Mouse (Mus musculus) urinary bladder, adult 18-20 months (tissue): ENCODE results near the gene Sct.
A peak's percentile ranks its signal among the peaks of the same experiment; 100 is the strongest.

Experiments used
- DNase-seq, 2 experiments: peaks; one replicate each; pipeline ENCODE4 v3.0.0; 2022; ENCODE audit warnings: low spot score in 2 of 2, mixed read lengths in 2 of 2

Sct gene

DNA sequence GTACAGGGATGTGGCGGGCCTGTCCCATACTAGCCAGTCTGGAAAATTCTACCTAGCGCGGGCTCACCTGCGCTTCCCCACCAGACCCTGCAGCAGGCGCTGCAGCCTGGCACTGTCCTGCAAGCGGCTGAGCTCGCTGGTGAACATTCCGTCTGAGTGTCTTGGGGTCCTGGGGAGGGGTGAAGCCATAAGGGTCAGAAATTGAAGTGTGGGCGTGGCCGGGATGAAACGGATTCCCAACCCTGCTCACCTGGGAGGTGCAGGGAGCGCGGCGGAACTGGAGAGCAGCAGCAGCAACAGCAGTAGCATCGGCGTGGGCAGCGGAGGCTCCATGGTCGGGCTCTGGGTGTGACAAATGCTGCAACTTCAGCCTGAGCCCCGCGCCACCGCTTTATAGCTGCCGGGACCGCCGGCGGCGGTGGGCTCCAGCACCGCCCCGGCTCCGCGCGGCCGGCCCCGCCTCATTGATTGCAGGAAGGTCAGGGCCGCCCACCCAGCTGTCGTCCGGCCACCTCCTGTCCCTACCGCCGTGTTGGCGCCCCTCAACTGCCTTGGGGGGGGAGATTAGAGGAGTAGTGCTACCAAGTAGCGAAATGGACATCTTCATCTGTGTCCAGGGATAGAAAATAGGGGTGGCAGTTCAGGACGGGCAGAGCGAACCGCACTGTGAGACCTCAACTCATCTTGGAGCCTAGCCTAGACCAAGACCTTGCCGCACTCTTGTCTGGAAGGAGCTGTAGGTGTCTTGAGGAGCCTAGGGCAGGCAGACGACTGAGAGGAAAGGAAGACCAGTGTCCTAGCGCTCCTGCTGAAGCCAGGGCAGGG lies at the start of gene Sct:
Gene Sct (minus strand): TSS at position 368 of the 825 bp plus-strand sequence.
- no peak for DNase-seq

DNA sequence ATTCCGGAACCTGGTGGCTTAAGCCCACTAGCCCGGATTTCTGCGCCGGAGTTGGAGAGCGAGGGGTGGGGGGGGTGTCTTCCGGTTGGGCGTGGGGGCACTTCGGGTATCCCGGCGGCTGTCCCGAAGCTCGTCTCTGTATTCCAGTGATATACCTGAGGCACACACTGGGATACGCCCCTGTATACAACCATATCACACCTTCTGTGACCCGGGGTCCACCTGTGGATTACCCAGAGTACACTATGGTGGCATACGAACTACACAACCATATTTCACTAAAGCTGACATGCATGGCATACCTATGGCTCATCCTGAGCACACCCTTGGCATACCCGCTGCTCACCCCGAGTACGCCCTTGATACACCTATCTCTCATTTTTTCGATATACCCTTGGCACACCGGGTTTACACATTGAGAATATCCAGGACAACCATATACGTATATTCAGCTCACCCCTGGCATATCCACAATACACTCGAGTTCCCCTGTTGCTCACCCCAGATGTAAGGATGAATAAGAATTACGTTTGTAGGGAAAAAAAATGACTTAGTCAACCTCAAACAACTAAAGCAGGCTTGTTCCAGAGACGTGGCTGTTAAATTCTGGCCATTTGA lies 49.5 kb upstream of the Sct start:
- DNase-seq, result no peak

DNA sequence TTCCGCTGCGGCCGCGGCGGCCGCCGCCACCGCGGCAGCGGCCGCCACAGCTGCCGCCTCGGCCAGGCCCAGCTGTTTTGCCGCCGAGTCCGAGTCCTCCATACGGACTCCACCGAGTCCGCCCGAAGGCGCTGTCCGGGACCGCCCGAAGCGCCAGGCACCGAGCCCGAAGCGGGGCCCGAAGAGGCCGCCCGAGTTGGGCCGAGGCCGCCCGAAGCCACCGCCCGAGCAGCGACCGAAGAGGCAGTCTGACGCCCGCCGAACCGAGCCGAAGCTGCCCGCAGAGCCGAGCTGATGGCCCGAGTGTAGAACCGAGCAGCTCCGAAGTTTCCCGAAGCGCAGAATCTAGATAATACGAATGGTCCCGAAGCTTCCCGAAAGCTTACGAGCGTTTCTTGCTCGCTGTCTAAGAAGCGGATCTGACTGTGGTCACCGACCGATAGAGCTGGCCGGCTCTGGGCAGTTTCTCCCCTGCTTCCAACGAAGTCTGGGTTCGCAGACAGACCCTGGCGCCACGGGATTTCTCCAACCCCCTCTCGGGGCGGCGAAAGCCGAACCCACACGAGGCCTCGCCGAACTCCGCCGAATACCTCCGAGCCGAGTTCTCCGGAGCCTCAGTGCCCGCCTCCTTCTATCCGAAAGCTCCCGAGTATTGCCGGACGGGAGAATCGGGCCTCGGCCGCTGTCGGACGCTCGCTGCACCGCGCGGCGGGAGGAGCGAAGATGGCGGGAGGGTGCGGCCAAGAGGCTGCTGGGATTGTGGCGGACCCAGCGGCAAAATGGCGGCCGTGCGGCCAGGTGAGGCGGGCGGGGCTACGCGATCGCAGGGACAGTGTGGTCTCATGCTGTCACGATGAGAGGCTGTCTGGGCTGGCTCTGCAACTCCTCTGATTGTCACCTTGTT lies 48.8 kb upstream of the Sct start, which contains the start of the genes Deaf1 and Tmem80:
Gene Deaf1 (minus strand): TSS at position 222 of the 904 bp plus-strand sequence.
Gene Tmem80 (plus strand): TSS at position 271 of the 904 bp plus-strand sequence.
- DNase-seq, result peak; percentile 98 to 99

DNA sequence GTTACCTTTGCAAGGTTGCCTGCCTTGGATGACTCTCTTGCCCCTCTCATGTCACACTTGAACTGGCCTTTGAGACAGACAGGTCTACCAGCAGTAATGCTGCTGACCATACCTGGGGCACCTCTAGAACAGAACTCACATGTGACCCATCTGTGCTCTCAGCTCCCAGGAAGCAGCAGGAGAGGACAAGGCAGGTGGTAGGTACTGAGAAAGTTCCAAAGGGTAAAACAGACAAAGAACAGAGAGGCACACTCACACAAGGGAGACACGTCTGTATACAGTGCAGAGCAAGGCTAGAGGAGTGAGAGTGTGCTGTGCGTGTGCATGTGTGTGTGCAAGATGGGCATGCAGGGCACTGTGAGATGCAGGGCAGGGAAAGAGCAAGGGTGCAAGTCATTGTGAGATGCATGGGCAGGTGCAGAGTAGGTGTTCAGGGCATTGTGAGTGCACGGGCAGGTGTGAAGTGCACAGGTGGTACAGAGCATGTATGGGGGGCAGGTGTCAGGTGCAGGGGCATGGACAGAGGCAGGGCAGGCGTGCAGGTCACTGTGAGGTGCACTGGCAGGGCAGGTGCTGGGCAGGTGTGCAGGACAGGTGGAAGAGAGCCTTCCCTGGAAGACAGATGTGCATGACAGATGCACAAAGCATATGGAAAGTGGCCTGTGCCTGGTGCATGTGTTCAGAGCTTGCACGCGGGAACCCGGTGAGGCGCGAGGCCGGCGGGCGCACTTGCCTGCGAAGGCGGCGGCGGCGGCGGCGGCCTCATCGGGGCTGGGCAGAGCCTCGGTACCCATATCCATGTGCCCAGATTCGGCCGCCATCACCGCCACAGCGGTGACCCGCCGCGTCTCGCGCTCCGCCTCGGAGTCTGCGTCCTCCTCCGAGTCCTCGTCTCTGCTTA lies 47.9 kb upstream of the Sct start:
- peak in 1 of 2 experiments; percentile 23 for DNase-seq

DNA sequence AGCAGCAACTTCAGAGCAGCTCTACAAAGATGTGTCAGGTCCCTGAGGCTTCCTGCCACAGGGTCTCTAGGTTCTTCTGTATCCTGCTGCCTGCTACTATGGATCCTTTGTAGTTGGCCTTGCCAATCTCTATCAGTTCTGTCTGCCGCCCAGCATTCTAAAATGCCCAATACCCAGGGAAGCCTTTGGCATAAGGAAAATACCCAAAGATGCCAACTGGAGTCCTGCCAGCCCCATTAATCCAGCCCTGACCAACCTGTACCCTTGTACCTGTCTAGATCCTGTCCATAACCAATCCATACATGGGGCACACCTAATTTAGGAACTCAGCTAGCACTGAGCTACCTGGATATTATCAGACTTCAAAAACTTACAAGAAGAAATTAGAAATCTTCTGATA lies 45.8 kb upstream of the Sct start:
- DNase-seq, result no peak

DNA sequence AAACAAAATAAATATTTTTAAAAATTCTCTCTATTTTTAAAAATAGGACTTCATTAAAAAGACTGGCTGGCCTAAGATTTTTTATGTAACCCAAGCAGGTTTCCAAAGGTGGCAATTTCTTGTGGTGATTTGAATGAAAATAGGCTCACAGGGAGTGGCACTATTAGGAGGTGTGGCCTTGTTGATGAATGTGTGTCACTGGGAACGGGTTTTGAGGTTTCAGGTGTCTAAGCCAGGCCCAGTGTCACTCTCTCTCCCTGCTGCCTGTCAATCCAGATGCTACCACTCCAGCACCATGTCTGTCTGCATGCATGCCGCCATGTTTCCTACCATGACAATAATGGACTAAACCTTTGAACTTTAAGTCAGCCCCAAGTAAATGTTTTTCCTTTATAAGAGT lies 40.5 kb upstream of the Sct start:
- DNase-seq, result no peak

DNA sequence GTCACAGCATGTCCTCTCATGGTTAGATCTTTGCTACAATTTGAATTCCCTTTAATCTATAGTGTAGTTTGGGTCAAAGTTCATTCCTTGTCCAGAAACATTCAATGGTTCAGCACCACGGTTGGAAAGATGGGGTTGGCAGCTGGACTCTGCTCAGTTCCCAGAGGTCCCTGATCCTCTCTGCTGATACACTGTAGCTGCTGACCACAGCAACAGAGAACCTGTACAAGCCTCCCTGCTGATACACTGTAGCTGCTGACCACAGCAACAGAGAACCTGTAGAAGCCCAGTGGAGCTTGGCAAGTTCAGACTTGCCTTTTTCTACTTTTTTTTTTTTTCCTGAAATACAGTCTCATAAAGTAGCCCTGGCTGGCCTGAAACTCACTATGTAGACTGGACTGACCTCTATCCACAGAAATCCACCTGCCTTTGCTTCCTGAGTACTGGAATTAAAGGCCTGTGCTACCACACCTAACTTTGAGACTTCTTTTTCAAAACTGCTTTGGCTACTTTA lies 38.7 kb upstream of the Sct start:
- DNase-seq, result no peak

DNA sequence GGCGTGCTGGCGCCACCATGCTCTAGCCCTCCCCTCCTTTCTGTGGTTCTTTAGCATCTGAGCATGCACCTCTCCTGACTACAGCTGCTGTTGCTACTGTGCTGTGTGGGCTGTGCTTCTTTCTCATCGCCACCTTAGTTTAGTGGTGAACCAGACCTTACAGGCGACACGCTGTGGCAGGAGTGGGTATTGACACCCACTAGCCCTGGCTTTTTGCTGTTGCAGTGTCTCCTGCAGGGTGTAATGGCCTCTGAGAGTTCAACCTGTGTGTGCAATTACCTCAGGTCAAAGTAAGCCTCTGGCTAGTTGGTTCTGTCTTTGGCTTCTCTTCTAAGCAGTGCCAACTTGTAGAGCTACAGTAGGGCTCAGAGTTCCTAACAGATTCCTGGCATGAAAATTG lies 37.0 kb upstream of the Sct start:
- DNase-seq, result no peak

DNA sequence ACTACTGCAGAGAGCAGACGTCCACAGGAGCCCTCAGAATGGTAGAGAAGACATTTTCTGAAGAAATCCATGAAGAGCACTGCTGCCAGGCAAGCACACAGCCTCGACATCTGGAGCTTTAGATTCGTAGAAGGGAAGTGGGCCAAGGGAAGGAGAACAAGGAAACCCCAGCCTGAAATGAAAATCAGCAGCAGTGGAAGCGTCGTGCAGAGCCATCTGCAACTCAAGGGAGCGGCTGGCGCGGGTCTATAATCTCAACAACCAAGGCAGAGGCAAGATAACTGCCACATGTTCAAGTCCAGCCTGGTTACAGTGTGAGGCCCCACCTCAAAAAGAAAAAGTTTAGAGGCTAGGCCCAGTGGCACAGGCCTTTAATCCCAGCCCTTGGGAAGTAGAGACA lies 36.1 kb upstream of the Sct start:
- no peak for DNase-seq

DNA sequence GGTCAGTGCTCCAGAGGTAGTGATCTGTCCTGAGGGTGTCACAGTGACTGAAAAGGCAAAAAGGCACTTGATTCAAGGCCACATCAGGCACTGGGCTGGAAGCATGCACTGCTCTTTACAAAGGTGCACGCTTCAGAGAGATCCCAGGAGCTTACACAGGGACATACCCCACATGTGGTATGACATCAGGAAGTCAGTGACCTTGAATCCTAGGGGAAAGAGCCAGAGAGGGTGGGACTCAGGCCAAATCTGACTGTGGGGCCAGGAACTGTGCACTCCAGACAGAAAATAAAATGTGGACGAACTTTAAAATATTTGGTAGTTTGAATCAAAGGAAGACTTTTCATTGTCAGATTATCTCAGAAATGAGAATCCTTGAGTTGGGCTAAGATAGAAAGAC lies 35.5 kb upstream of the Sct start:
- DNase-seq, result no peak

DNA sequence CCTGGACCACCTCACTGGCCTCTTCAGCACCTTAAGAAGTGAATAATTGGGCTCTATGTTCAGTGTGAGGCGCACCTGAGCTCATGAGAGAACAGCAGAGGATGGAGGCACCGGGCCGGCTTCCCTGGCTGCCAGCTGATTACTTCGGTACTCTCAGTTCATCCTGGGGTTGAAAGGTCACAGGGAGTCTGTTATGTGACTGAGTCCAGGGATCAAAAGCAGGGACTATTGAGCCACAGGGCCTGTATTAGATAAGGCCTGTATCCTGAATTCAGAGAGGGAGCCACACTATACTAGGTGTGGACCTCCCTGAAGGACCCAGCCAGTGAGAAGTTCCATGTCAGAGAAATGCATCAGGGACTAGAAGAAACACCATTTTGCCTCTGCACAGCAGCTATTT lies 25.6 kb upstream of the Sct start:
- DNase-seq, result no peak

DNA sequence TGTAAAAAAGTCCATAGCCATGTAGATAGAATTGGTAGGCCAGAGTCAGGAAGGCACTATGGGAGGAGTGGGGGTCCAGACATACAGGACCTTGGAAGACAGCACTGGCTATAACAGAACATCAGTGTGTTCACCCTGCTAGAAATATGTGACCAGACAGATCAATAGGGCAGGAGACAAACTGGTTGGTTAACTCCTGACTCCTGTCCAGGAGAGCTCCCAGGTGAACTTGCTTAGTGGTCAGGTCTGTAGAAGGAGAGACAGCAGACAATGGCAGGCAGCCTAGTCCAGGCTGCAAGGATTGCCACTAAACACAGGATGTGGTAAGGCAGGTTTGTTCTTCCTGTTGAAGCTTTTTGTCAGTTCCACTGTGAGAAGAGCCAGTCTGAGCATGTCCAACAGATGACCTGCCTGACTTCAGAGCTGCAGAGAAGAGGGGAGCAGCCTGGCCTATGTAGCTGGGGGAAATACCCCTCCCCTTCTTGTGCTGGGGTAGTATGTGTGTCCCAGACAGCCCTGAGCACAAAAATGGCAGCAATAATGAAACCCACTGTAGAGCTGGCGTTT lies 23.9 kb upstream of the Sct start:
- no peak for DNase-seq

DNA sequence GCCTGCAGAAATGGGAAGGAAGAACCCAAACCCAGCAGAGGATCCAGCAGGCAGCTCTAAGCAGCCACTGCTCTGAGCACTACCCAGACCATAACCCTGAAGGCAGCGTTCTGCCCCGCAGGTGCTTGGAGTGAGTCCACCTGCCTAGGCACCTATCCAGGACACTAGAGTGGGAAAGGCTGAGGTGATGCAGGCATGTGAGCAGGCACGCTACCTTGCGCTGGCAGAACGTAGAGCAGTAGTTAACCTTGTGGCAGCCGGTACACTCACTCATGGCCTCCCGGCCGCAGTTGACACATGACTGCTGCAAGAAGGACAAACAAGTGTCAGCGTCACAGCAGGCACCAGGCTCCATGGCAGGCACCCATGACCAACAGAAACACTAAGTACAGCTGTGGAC lies 22.5 kb upstream of the Sct start:
- DNase-seq, result no peak

DNA sequence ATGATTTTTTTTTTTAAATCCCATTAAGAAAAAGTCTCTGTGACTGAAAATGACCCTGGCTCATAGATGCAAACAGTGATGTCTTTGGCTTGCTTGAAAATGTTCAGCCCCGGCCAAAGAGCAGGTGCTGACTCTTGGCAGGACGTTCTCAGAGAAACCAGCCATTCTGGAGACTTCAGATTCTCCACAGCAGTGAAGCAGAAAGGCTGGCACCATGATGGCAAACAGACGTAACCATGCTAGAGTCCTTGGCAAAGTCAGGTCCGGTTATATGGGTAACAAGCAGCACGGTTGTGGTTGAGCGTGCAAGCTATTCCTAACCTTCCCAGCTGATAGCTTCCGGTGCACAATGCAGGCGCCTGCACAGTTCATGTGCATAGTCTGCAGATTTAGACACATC lies 20.2 kb upstream of the Sct start:
- no peak for DNase-seq

DNA sequence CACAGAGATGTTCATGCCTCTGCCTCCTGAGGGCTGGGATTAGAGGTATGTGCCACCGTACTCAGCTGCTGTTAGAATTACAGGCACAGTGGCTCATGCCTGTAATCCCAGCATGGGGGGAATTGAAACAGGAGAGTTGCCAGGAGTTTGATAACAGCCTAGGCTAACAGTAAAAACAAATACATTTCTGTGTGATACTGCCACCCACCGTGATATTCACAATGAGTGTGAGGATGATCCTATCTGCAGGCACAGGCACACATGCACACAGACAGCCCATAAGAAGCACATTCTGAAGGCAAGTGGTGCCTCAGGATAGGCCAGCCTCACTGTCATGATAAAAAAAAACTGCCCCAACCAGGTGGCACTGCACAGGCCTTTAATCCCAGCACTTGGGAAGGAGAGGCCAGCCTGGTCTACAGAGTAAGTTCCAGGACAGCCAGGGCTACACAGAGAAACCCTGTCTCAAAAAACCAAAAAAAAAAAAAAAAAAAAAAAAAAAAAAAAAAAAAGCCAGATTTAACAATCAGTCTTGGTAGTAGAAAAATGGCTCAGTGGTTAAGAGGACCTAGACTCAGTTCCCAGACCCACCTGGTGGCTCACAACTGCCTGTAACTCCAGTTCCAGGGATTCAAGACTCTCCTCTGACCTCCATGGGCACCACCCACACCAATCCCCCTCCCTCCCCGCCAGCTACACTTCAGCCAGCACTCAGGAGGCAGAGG lies 19.2 kb upstream of the Sct start:
- no peak for DNase-seq

DNA sequence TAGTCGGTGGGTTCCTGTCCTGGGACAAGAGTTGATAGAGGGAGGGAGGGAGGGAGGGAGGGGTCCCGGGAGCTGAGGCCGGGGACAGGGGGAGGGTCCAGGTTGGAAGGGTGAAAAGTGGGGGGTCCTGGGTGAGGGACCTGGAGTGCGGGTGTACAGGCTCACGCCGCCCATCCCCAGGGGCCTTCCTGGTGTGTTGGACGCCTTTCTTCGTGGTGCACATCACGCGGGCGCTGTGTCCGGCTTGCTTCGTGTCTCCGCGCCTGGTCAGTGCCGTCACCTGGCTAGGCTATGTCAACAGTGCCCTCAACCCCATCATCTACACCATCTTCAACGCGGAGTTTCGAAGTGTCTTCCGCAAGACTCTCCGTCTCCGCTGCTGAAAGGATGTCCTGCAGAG lies 15.5 kb upstream of the Sct start:
- no peak for DNase-seq

DNA sequence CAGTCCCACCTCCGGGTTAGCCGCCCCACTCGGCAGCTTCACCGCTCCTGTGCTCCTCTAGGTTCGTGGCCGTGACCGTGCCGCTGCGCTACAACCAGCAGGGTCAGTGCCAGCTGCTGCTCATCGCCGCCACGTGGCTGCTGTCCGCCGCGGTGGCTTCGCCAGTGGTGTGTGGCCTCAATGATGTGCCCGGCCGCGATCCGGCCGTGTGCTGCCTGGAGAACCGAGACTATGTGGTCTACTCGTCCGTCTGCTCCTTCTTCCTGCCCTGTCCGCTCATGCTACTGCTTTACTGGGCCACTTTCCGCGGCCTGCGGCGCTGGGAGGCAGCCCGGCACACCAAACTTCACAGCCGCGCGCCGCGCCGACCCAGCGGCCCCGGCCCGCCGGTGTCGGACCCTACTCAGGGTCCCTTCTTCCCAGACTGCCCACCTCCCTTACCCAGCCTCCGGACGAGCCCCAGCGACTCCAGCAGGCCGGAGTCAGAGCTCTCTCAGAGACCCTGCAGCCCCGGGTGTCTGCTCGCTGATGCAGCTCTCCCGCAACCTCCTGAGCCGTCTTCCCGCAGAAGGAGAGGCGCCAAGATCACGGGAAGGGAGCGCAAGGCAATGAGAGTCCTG lies 15.0 kb upstream of the Sct start:
- peak in 1 of 2 experiments; percentile 30 for DNase-seq

DNA sequence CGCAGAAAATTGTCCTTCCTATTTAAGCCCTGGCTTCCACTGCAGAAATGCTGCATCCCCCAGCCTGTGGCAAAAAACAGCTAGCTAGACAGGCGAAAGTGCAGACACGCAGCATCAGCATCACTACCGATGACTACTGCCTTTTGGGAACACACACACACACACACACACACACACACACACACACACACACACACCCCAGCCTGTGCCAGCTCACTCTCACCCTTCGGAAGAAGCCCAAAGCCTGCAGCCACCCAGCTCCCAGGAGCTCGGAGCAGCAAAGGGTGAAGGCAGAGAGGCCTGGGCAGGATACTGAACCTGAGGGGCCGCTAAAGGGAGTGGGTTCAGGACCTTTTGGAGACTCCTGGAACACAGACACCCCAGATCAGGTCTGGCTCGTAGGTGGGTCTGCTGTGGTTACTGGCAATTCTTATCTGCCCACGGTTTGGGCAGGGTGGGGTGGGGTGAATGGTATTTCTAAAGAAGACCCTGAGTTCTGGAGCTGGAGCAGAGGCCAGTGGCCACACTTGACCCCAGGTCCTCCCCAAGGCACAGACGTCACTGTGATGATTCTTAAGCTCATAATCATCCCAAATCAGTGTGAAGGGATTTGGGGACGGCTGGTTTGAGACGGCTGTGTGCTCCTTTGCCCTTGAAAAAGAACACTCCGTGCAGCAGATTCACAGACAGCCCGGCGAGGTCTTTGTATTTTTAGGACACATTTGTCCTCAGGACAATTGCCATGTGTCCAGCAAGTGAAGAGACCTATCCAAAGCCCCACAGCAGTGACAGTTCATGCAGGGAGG lies 13.9 kb upstream of the Sct start:
- no peak for DNase-seq
